Mouse (Mus musculus) monocyte, adult 5-6 weeks (primary cell): ENCODE results near the gene C2cd4c. TPM values are rescaled to one million over a fixed set of nuclear protein-coding genes. Genes with fewer than 3 reads are reported as not detected.

Source experiments
- ATAC-seq: fragments of 153-309, 156-312 bp; replicated peaks from 2 replicates; pipeline ENCODE4 v1.8.0; 2017; ENCODE audit warnings: mild to moderate bottlenecking; ENCODE audit not compliant: low TSS enrichment, insufficient number of reproducible peaks, severe bottlenecking, poor library complexity, low FRiP score
- total RNA-seq: library from RNA; stranded (forward); fragments of 200-1000, 200-491, 200-594 nt; gene quantifications from 3 replicates; pipeline ENCODE4 v1.2.3, GENCODE M21; 2017

C2cd4c gene
- total RNA-seq, 1 experiment from 2014 or later, result not detected

GRCm38 (mm10) chr10:79584021-79584420, 29.8 kb downstream of the C2cd4c start:
- no peak for ATAC-seq

GRCm38 (mm10) chr10:79581501-79581900, 32.3 kb downstream of the C2cd4c start:
- ATAC-seq, result no peak

DNA sequence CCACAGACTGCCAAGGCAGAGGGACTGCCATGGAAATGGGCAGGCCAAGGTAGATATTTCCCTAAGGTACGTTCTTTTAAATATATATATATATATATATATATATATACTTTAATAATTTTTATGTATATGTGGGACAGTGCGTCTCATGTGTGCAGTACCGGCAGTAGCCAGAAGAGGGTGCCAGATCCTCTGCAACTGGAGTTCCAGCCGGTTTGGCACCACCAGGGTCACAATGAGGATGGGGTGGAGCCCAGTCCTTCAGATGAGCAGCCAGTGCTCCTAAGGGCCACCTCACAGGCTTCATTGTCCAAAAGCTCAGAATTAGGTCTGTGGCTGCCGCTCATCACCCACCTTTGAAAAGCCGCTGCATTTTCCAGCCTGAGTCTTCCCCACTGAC, 33.0 kb downstream of the C2cd4c start:
- ATAC-seq, result no peak

GRCm38 (mm10) chr10:79580356-79580755, 33.5 kb downstream of the C2cd4c start:
- no peak for ATAC-seq

GRCm38 (mm10) chr10:79579781-79580180, 34.0 kb downstream of the C2cd4c start:
- ATAC-seq, result no peak

DNA sequence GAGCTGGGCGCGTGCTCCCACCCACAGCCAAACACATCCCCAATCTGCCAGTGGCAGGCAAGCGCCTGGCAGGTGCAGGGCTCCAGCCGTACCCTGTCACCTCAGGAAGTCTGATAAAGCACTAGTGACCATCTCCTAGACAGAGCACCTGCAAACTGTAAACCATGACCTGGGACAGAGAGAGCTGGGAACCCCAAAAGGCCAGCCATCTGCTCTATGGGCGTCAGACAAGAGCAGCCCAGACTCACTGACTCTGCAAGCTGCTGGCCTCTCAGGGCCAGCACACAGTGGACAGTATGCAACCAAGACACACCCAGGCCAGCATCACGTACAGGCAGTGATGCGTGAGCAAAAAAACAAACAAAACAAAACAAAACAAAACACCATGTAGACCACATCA, 34.9 kb downstream of the C2cd4c start:
- ATAC-seq, result no peak

GRCm38 (mm10) chr10:79578276-79578675, 35.5 kb downstream of the C2cd4c start:
- no peak for ATAC-seq

- no peak for ATAC-seq
Measured at GRCm38 (mm10) chr10:79577376-79577775, 36.4 kb downstream of the C2cd4c start.

- ATAC-seq, result no peak
Measured at GRCm38 (mm10) chr10:79575754-79576153, 38.1 kb downstream of the C2cd4c start.

GRCm38 (mm10) chr10:79574796-79575195, 39.0 kb downstream of the C2cd4c start:
- no peak for ATAC-seq

GRCm38 (mm10) chr10:79574350-79574749, 39.5 kb downstream of the C2cd4c start:
- no peak for ATAC-seq

DNA sequence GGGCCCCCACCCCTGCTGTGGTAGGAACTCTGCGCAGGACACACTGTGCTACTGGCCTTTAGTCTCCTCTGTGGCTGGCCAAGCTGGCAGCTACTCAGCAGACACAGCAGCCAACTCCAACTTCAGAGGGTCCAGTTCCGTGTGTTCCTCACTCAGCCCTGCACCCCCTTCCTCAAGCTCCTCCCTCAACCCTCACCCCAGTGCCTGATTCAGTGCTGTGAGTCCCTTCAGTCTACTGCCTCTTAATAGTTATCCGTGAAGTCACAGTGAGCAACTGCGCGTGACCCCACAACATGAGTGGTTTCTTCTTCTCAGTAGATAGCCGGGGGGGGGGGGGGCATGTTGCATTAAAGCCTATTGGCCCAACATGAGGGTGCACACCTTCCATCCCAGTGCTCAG, 40.2 kb downstream of the C2cd4c start:
- ATAC-seq, result no peak

DNA sequence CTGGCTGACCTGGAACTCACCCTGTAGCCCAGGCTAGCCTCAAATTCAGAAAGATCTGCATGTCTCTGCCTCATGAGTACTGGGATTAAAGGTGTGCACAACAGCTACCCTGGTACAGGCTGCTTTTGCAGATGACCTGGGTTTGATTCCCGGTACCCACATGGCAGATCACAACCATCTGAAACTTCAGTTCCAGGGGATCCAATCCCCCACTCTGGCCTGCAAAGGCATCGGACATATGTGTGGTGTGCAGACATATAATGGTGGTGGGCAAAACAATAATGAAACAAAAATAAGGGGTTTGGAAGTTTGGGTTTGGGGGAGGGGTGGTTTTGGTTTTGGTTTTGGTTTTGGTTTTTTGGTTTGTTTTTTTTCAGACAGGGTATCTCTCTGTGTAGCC, 42.5 kb downstream of the C2cd4c start:
- no peak for ATAC-seq

GRCm38 (mm10) chr10:79569921-79570320, 43.9 kb downstream of the C2cd4c start:
- ATAC-seq, result no peak

GRCm38 (mm10) chr10:79559716-79560115, 54.1 kb downstream of the C2cd4c start:
- ATAC-seq, result no peak

DNA sequence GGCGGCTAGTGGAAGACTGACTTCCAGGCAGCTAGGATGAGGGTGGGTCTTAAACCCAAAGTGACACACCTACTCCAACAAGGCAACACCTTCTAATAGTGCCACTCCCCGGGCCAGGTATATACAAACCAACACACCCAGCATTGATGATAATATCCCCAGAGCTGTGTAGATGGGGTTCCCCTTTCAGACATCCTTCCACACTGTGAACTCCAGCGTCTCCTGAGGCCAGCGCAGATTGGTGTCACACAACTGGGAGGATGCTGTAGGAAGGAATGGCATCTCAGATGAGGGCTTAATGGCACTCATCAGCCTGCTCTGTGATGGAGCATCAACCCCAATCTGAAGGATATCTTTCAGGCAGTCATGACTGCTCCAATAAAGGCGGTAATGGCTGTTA, 56.3 kb downstream of the C2cd4c start:
- no peak for ATAC-seq

DNA sequence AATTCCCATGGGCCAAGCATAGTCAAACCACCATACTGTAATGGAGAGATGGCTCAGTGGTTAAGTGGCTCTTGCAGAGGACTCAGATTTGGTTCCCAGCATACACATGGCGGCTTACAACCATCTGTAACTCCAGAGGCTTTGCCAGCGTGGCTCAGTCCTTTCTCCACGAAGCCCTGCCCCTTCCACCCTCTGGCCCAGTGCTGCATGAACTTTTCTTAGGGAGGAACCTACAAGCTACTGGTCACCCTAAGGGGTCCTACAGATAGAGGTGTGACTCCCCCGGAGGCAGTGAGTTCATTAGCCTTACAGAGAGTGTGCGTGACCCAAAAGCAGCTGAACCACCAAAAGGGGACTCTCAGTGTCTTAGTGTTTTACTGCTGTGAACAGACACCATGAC, 56.9 kb downstream of the C2cd4c start:
- no peak for ATAC-seq

Other genes starting within 250 kb of the C2cd4c start
- not detected in 3 replicates for gene Vmn2r83, start 145.3 kb downstream of the C2cd4c start, total RNA-seq
- 3.1 to 4.3 TPM (median 3.3 TPM) in 3 replicates for gene Plpp2, start 80.2 kb downstream of the C2cd4c start, total RNA-seq
- gene Mier2, start 58.8 kb downstream of the C2cd4c start, total RNA-seq, result 10.0 to 20.6 TPM (median 14.6 TPM) in 3 replicates
- gene Theg, start 26.7 kb downstream of the C2cd4c start, total RNA-seq, result not detected in 3 replicates
- not detected in 3 replicates for gene Shc2, start 23.9 kb upstream of the C2cd4c start, total RNA-seq
- not detected in 3 replicates for gene Odf3l2, start 31.7 kb upstream of the C2cd4c start, total RNA-seq
- not detected in 3 replicates for gene Madcam1, start 50.5 kb upstream of the C2cd4c start, total RNA-seq
- gene Tpgs1, start 55.3 kb upstream of the C2cd4c start, total RNA-seq, result 8.9 to 28.4 TPM (median 25.4 TPM) in 3 replicates
- gene Cdc34, start 68.2 kb upstream of the C2cd4c start, total RNA-seq, result 76.0 to 109 TPM (median 89.7 TPM) in 3 replicates
- 0.29 to 17.0 TPM (median 3.0 TPM) in 3 replicates for gene Gzmm, start 75.0 kb upstream of the C2cd4c start, total RNA-seq
- 158 to 185 TPM (median 179 TPM) in 3 replicates for gene Bsg, start 90.5 kb upstream of the C2cd4c start, total RNA-seq
- not detected in 3 replicates for gene Hcn2, start 102.6 kb upstream of the C2cd4c start, total RNA-seq
- 8.3 to 15.9 TPM (median 10.4 TPM) in 3 replicates for gene Polrmt, start 132.6 kb upstream of the C2cd4c start, total RNA-seq
- gene Fgf22, start 141.1 kb upstream of the C2cd4c start, total RNA-seq, result not detected in 3 replicates
- gene Rnf126, start 152.9 kb upstream of the C2cd4c start, total RNA-seq, result 3.5 to 18.0 TPM (median 8.8 TPM) in 3 replicates
- gene Fstl3, start 163.2 kb upstream of the C2cd4c start, total RNA-seq, result 1.3 to 3.3 TPM (median 2.0 TPM) in 3 replicates
- 0.21 to 2.1 TPM in 2 of 3 replicates, not detected in the other for gene Prss57, start 176.9 kb upstream of the C2cd4c start, total RNA-seq
- gene Palm, start 179.5 kb upstream of the C2cd4c start, total RNA-seq, result 21.3 to 30.9 TPM (median 27.0 TPM) in 3 replicates
- gene Misp, start 207.0 kb upstream of the C2cd4c start, total RNA-seq, result not detected in 3 replicates
- 55.7 to 124 TPM (median 78.8 TPM) in 3 replicates for gene Ptbp1, start 240.4 kb upstream of the C2cd4c start, total RNA-seq